Mouse (Mus musculus) adrenal gland, postnatal 14 days (tissue): ENCODE measurements around the gene Eml6. TPM values are rescaled to one million over a fixed set of nuclear protein-coding genes. Genes with fewer than 3 reads are reported as not detected.
"Not testable (repeated sequence)": the region's sequence is repeated elsewhere in the genome, so short reads cannot be mapped to it uniquely, and the experiment has no call there.

Source experiments
- DNase-seq: peaks from one replicate; pipeline ENCODE4 v3.0.0; 2021; ENCODE audit warnings: mixed read lengths
- total RNA-seq: library from RNA; stranded (reverse); gene quantifications from 2 replicates; pipeline ENCODE4 v1.2.3, GENCODE M21; 2021

The Eml6 gene
- total RNA-seq, 1 experiment from 2014 or later: 3.9 TPM

DNA sequence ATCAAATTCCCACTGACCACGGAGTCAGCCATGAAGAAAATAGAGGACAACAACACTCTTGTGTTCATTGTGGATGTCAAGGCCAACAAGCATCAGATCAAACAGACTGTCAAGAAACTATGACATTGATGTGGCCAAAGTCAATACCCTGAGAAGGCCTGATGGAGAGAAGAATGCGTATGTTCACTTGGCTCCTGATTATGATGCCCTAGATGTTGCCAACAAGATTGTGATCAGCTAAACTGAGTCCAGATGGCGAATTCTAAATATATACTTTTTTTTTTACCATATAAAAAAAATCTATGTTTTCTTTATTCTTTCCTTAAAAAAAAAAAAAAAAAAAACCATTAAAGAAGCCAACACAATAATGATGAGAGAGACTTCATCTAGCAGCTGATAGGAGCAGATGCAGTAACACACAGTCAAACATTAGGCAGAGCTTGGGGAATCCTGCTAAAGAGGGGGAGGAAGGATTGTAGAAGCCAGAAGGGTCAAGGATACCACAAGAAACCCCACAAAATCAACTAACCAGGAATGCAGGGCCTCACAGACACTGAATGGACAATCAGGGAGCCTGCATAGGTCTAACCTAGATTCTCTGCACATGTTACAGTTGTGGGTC is 185.1 kb downstream of the Eml6 start:
- DNase-seq: no peak

- DNase-seq: peak; percentile 39
Observed at GRCm38 (mm10) chr11:29839781-29840180, 186.1 kb downstream of the Eml6 start.

GRCm38 (mm10) chr11:29837066-29837465 is 188.8 kb downstream of the Eml6 start:
- no peak for DNase-seq

GRCm38 (mm10) chr11:29827729-29828128 is 198.1 kb downstream of the Eml6 start:
- DNase-seq: no peak

- no peak for DNase-seq
Observed at GRCm38 (mm10) chr11:29826001-29826400, 199.8 kb downstream of the Eml6 start.

GRCm38 (mm10) chr11:29825271-29825718 is 200.5 kb downstream of the Eml6 start, which contains the start of gene 4931440F15Rik:
Gene 4931440F15Rik, minus strand, starts transcription at chr11:29825668.
- DNase-seq: not testable (repeated sequence)

GRCm38 (mm10) chr11:29824474-29825270 is 201.2 kb downstream of the Eml6 start:
- DNase-seq: not testable (repeated sequence)

DNA sequence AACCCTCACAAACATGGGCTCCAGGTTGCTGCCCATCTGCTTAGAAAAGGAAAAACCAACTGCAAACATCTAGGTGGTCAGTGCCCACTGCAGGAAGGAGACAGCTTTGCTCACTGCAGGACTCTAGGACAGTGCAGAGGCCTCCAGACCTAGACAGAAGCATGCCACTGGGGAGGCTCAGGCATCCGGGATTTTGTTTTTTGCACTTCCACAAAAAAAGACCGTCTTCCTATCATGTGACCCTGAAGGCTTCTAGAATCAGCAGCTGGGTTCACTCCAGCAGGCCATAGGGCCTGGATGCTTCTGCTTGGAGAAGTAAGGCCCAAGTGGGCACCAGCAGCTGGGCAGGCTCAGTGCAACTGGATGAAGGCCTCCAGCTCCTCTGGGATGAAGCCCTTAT is 202.7 kb downstream of the Eml6 start:
- DNase-seq: no peak

- no peak for DNase-seq
Observed at GRCm38 (mm10) chr11:29815670-29816069, 210.2 kb downstream of the Eml6 start.

DNA sequence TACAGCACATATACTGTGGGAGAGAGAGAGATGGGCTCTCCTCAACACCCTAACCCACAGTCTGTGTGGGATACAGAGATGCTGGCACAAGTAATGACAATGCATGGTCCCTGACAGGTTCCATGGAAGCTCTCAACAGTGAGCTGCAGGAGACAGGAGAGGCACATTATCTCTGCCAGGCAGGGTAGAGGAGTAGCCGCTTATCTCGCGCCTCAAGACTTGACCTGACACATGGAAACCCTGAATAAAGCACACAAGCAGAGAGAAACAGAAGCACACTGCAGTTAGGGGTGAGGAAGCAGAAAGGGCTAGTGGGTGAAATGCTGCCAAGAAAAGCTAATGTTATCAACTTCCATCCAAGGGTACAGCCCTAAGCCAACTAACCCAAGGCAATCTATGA is 210.6 kb downstream of the Eml6 start:
- no peak for DNase-seq

GRCm38 (mm10) chr11:29813267-29813666 is 212.6 kb downstream of the Eml6 start:
- no peak for DNase-seq

DNA sequence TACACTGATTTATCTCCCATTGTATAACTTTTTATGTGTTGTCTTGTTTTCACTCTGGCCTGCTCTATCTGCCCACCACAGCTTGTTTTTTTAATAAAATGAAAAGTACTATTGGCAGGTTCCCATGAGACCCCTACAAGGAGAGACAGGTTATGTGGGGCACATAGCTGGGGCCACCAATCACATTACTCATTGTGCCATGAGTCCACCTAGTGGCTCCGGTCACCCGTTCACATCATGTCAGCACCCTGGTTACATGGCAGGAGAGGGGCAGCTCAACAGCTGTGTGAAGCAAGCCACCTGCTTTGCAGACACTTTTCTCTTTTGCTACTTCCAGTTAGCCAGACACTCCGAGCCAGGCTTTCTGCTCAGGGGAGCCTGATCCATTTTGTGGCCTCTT is 213.4 kb downstream of the Eml6 start:
- no peak for DNase-seq

DNA sequence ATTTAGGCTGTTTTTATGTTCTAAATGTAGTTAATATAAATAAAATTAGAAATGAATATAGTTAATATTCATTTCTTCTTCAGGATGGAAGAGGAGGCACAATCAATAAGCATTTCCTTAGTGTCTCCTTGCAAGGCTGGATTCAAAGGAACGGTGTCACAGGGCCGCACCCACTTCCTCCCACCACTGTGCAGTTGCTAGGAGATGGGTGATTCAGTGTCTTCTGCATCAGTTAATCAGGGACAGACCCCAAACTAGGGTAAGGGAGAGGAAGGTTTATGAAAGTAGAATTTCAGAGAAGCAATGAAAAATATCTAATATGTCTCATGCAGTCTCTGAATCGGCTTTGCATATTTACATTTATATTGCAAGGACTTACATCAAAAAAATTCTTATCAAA is 215.5 kb downstream of the Eml6 start:
- DNase-seq: no peak

GRCm38 (mm10) chr11:29808981-29809589 is 216.7 kb downstream of the Eml6 start:
- DNase-seq: no peak

- DNase-seq: peak; percentile 49
Observed at GRCm38 (mm10) chr11:29808173-29808980, 217.5 kb downstream of the Eml6 start.

GRCm38 (mm10) chr11:29807325-29807724 is 218.5 kb downstream of the Eml6 start:
- no peak for DNase-seq

DNA sequence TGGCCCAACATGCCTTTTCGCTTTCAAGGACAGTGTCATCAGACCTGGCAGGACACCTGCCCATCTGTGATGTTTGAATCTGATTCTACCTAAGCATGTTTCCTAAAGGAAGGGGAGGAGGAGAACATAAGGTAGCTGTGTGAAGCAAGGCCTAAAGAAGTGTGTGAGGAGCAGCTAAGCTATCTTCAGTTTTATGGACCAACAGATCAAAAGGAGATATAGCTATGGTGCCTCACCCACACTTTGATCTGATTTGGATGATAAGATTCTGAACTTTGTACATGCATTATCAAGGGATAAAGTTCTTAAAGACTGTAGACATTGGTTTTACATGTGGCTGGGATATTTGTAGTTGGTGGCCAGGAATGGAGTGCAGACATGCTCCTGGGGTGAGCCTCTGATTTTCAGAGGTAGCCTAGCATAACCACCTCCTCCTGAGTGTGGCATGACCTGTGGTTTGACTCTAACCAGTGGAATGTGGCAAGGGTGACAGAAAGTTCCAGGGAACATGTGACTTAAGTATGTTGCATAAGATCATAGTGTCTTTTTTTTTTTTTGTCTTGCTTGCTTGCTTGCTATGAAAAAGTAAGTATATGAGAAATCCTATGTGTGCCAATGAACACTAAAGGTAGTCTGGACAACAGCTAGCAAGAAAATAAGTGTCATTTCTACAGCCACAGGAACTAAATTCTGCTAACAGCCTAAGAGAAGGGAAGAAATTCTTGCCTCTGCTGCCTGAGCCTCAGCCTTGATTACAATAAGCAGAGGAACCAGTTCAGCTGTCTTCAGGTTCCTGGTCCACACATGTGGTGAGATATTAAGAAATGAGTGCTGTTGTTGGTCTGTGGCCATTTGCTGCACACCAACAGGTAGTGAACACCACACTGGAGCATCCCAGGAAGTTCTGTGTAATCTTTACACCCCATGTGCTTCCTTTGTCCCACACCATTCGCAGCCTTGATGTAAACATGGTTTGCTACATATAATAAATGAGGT is 224.1 kb downstream of the Eml6 start:
- no peak for DNase-seq

DNA sequence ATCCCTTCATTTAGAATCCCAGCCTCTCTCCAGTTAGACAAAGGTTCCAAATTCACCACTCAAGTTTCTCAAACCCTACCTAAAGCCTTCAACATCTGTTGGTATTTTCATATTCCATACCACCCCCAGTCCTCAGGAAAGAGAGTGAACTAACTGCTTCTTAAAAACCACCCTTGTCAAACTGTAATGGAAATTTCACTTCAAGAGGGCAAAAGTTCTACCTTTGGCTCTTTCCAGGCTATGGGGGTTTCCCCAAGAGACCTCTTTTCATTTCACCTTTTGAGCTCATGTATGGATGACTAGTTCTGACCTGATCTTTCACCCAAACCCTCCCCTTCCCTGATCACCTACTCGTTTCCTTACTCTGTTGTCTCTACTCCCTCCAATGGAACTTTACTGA is 226.0 kb downstream of the Eml6 start:
- DNase-seq: no peak

DNA sequence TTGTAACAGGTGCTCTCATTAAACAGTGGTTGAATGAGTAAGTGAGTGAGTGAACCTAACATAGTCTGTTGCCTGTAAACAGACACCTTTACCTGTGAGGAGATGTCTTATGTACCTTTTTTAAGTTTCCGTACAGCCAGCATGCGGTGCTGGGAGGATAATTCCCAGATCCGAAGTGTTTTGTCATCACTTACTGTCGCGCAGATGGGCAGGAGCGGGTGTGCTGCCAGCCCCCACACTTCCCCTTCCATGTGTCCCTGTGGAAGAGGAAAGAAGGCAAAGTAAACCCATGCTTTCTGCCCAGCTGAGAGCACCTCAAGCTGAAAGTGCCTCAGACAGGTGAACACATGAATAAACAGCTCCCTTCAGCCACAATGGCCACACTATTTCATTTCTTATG is 230.7 kb downstream of the Eml6 start:
- DNase-seq: no peak

DNA sequence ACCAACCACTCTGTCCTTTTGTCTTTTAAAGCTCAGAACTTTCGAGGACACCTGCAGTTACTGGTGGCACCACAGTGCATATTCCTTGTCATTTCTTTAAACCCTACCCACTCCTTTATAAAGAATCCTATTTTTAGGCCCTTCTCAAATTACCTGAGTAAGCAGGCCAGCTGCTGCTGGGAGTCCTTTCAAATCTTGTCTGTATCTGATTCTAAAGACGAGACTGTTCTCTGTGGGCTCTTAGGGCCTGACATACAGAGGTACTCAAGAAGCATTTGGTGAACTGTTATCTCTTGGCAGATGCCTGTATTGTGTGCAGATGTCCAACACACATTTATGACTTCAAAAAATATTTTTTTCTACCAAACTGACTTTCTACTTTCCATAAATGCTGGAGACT is 231.4 kb downstream of the Eml6 start:
- no peak for DNase-seq

DNA sequence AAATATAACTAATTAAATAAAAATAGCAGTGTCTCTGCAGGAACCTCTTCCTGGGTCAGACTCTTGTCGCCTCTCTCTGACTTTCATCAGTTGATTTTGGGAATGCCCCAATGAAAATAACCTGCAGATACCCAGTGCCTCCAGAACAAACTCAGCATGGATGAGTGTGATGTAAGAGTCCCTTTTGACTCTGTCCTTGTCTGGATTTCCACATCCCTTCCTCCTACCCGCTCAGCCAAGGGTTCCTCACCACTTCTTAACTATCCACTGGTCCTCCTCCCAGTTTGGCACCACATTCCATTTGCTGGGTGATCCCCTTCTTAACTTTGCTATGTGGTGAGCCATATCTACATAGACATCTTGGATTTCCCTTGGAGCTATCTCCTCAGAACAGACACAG is 235.0 kb downstream of the Eml6 start:
- no peak for DNase-seq
